ENCODE assay signal across 8 mouse cellular contexts in the genomic region with DNA sequence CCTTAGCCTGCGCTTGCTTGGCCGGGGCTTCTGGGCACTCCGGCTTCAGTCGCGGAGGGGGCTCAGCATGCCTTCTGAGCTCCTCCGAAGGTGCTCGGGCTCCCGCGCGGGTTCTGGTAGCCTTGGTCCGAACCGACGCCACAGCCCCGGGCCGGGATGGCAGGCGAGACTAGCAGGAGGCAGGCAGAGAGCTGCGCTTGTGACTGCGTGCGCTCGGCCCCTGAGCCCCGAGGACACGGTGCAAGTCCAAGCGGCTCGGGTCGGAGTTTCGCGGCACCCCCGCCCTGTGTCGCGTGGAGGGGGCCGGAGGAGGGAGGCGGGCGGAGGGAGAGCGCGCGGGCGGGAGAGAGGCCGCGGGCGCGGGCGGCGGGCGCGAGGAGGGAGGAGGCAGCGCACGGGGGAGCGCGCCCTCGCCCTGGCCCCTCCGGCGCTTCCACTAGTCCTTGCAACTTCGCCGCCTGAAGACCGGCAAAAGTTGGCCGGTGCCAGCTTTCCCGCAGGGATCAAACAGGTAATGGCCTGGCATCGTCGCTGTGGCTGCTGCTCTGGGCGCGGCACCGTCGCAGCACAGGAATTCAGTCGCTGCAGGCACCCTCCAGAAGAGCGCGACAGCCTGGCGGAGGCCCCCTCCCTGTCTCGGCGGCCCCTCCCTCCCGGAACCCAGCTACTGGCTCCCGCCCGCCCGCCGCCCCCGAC.
DNase-seq lines count a peak whose midpoint lies in the region; ATAC-seq and TF ChIP-seq lines count a peak whose summit lies in the region.

No protein-coding gene starts in this region.

- no peaks in the 10 kb centered on the region; the same call in 1 of the 2 replicates for H3K27me3 ChIP-seq in heart, embryonic 12.5 days (replicated peaks)
- H3K27me3 ChIP-seq in liver, embryonic 14.5 days (ENCODE audit: control insufficient read depth, insufficient read depth, low read length): peaks cover 12% of the 10 kb centered on the region

- H3K4me1 ChIP-seq in heart, embryonic 12.5 days (replicated peaks): no peaks in the 10 kb centered on the region
- no peaks in the 10 kb centered on the region for H3K4me1 ChIP-seq in liver, embryonic 14.5 days (replicated peaks; ENCODE audit: control insufficient read depth in 2 of 2, insufficient read depth in 2 of 2, low read length in 1 of 2)

- peak; percentile 30 to 31 for DNase-seq in thymus, adult 18-20 months
- DNase-seq in thymus, postnatal 0 days (ENCODE audit: low spot score): no peak
- DNase-seq in embryo, embryonic 10 days (ENCODE audit: low spot score): peak; percentile 25
- peak; percentile 1 for DNase-seq in kidney, postnatal 14 days
- DNase-seq in liver, embryonic 14.5 days (ENCODE audit: low read depth in 3 of 3, low spot score in 3 of 3): no peak
- peak; percentile 19 to 23 for DNase-seq in right cerebral cortex, adult 2 months (ENCODE audit: low spot score in 2 of 2)

- H3K9ac ChIP-seq in heart, embryonic 12.5 days: peak overlapping the region; percentile 80
- H3K9ac ChIP-seq in liver, embryonic 14.5 days (replicated peaks): no peak overlapping the region

- no peaks in the 10 kb centered on the region for H3K36me3 ChIP-seq in heart, embryonic 12.5 days
- H3K36me3 ChIP-seq in liver, embryonic 14.5 days (replicated peaks; ENCODE audit: control insufficient read depth, insufficient read depth, low read depth): no peaks in the 10 kb centered on the region

- H3K27ac ChIP-seq in heart, embryonic 12.5 days (ENCODE audit: poor library complexity, severe bottlenecking): peak overlapping the region; percentile 62
- no peak overlapping the region for H3K27ac ChIP-seq in liver, embryonic 14.5 days

- 13% methylated on average over 34 of the region's 75 CpGs for WGBS in heart, embryonic 12.5 days
- WGBS in liver, embryonic 14.5 days (ENCODE audit: insufficient replicate concordance): 21% methylated on average over 41 of the region's 75 CpGs

- no peak for TF ChIP-seq CTCF in liver, embryonic 14.5 days (IDR thresholded peaks at IDR 0.05; ENCODE audit: low read depth)

- H3K4me2 ChIP-seq in heart, embryonic 12.5 days: peak overlapping the region; percentile 76
- peak overlapping the region; percentile 55 for H3K4me2 ChIP-seq in liver, embryonic 14.5 days (ENCODE audit: low read depth)

- peak; percentile 82 for ATAC-seq in heart, embryonic 12.5 days (ENCODE audit: insufficient number of reproducible peaks, low FRiP score)
- peak; percentile 66 for ATAC-seq in liver, embryonic 14.5 days (ENCODE audit: insufficient read depth)
- ATAC-seq in monocyte, adult 5-6 weeks (replicated peaks; ENCODE audit: insufficient number of reproducible peaks, low FRiP score, low TSS enrichment, poor library complexity, severe bottlenecking): no peak

- TF ChIP-seq EP300 in liver, embryonic 14.5 days (IDR thresholded peaks at IDR 0.05; ENCODE audit: low read depth): no peak

- peak overlapping the region; percentile 73 for H3K4me3 ChIP-seq in heart, embryonic 12.5 days
- H3K4me3 ChIP-seq in liver, embryonic 14.5 days (ENCODE audit: insufficient read depth in 1 of 2, low read depth in 2 of 2, low read length in 2 of 2): peak overlapping the region; percentile 52 to 63

- no peaks in the 10 kb centered on the region for H3K9me3 ChIP-seq in heart, embryonic 12.5 days (replicated peaks)
- H3K9me3 ChIP-seq in liver, embryonic 14.5 days (ENCODE audit: control insufficient read depth, low read length): no peaks in the 10 kb centered on the region

Comparison
In these comparisons a context has a peak if more than half of its experiments do, and no peak if none do; other contexts are left out.
1. DNase-seq: peak in thymus, adult 18-20 months (2 of 2), embryo, embryonic 10 days (single experiment), kidney, postnatal 14 days (single experiment) and right cerebral cortex, adult 2 months (2 of 2); none in thymus, postnatal 0 days (single experiment) and liver, embryonic 14.5 days (0 of 3).